Mouse (Mus musculus): ENCODE data around the gene Sncb.

- peak; percentile 86 for TF ChIP-seq CTCF (IDR thresholded peaks at IDR 0.05; ENCODE audit: low read depth)
- TF ChIP-seq EP300 (IDR thresholded peaks at IDR 0.05; ENCODE audit: low read depth): no peak
Observed at GRCm38 (mm10) chr13:54797356-54797755, 31.0 kb upstream of the Sncb start.
